Mouse (Mus musculus) thymus, adult 2 months (tissue): ENCODE results near the gene Aldh1l1. TPM values are rescaled to one million over a fixed set of nuclear protein-coding genes. Genes with fewer than 3 reads are reported as not detected.

ENCODE experiments used
- DNase-seq: peaks from one replicate; pipeline ENCODE4 v3.0.0; 2021
- H3K27ac ChIP-seq: fragments of 200-500 bp; 2 replicates; pipeline ENCODE4 v1.5.1; 2012; ENCODE audit warnings: low read length, control low read depth; ENCODE audit not compliant: control insufficient read depth, insufficient read depth
- H3K27me3 ChIP-seq: fragments of 200-500 bp; 2 replicates; pipeline ENCODE4 v1.6.1; 2012; ENCODE audit warnings: mild to moderate bottlenecking, low read length, moderate library complexity, mixed read lengths; ENCODE audit not compliant: control insufficient read depth, insufficient read depth
- H3K36me3 ChIP-seq: fragments of 200-500 bp; 2 replicates; pipeline ENCODE4 v1.6.1; 2012; ENCODE audit warnings: mild to moderate bottlenecking, low read length, moderate library complexity; ENCODE audit not compliant: control insufficient read depth, insufficient read depth
- H3K4me1 ChIP-seq: fragments of 200-500 bp; replicated peaks from 2 replicates; pipeline ENCODE4 v1.6.1; 2012; ENCODE audit warnings: low read length; ENCODE audit not compliant: control insufficient read depth, insufficient read depth
- H3K4me3 ChIP-seq: fragments of 200-500 bp; 2 replicates; pipeline ENCODE4 v1.5.1; 2012; ENCODE audit warnings: mild to moderate bottlenecking, low read length, control low read depth, moderate library complexity; ENCODE audit not compliant: control insufficient read depth, insufficient read depth
- CTCF ChIP-seq: fragments of 200-500 bp; IDR thresholded peaks from 2 replicates; pipeline ENCODE4 v1.5.1; 2012; ENCODE audit warnings: mild to moderate bottlenecking, control low read depth, low read length, moderate library complexity, borderline replicate concordance; ENCODE audit not compliant: control insufficient read depth, poor library complexity, insufficient read depth; ENCODE audit errors: extremely low read depth
- POLR2A ChIP-seq: fragments of 200-500 bp; IDR thresholded peaks from 2 replicates; pipeline ENCODE4 v1.6.1; 2012; ENCODE audit warnings: mild to moderate bottlenecking, low read length, control low read depth, moderate library complexity; ENCODE audit not compliant: control insufficient read depth, poor library complexity, insufficient read depth; ENCODE audit errors: extremely low read depth
- WGBS: fragments of 180-500 bp; shearing (Covaris S2); methylation state at CpG from one replicate; pipeline ENCODE4 v1.1.7; 2018; 5-methylcytosine and 5-hydroxymethylcytosine counted together
- polyA plus RNA-seq: library from polyadenylated mRNA; depleted of rRNA; stranded (reverse); fragments of >200 nt; gene quantifications from 2 replicates; pipeline ENCODE4 v1.2.3, GENCODE M21; 2012

The Aldh1l1 gene
- polyA plus RNA-seq, 1 experiment: 14.8 TPM

DNA sequence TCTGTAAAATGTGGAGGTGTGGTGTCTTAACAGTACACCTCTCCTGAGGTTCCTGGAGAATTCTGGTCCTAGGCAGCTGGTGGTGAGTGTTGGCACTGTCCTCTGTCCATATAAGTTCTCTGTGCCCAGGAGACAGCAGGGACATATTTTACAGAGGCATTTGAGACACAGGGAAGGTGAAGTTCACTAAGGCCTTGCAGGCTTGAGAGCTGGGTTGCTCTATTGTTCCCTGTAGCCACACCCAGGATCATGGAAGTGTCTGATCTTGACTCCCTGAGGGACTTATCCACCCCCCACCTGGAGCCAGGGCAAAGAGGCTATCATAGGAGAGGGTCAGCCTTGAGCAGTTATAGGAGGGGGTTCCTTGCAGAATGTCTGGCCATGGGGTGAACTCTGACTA is 65.0 kb downstream of the Aldh1l1 start:
- Histone ChIP-seq H3K4me3 (no peak overlapping the region), H3K27me3 (no peaks in the 10 kb centered on the region), H3K4me1 (peaks cover 26% of the 10 kb centered on the region), H3K27ac (no peak overlapping the region), H3K36me3 (no peaks in the 10 kb centered on the region)
- no peak for DNase-seq
- TF ChIP-seq POLR2A: no peak
- TF ChIP-seq CTCF: no peak

DNA sequence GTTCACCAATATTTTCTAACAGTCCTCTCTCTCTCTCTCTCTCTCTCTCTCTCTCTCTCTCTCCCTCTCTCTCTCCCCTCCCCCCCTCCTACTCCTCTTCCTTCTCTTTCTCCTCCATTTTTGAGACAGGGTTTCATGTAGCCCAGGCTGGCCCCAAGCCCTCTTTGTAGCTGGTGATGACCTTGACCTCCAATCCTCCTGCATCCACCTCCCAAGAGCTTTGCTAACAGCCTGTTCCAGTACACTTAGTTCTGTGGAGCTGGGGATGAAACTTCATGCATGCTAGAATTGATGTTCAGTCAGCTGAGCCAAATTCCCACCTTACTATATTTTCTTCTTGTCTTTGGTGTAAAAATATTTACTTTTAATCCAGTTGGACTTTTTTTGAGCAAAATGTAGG is 67.0 kb downstream of the Aldh1l1 start:
- Histone ChIP-seq H3K27ac (no peak overlapping the region), H3K4me1 (peaks cover 18% of the 10 kb centered on the region), H3K27me3 (no peaks in the 10 kb centered on the region), H3K36me3 (no peaks in the 10 kb centered on the region), H3K4me3 (no peak overlapping the region)
- no peak for DNase-seq
- TF ChIP-seq POLR2A: no peak
- no peak for TF ChIP-seq CTCF

DNA sequence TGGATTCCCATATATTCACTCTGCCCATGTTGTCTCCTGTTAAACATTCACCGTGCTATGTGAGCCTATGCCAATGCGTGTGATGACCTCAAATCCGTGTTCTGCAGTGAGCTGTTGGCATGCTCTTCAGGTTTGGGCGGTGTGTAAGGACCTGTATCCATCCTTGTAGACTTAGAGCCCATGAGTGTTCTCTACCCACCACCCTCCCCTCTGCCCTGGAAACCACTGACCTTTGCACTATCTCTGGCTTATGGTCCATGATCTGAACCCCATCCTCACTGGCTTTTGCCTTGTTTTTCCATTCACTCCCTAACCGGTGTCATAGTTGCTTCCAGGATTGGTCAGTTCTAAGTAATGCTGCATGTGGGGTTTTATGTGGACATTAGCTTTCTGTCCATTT is 67.5 kb downstream of the Aldh1l1 start:
- Histone ChIP-seq H3K27me3 (no peaks in the 10 kb centered on the region), H3K4me3 (no peak overlapping the region), H3K36me3 (no peaks in the 10 kb centered on the region), H3K27ac (no peak overlapping the region), H3K4me1 (peaks cover 15% of the 10 kb centered on the region)
- DNase-seq: no peak
- 97% methylated on average over 5 of the region's 5 CpGs for WGBS
- TF ChIP-seq POLR2A: no peak
- TF ChIP-seq CTCF: no peak

DNA sequence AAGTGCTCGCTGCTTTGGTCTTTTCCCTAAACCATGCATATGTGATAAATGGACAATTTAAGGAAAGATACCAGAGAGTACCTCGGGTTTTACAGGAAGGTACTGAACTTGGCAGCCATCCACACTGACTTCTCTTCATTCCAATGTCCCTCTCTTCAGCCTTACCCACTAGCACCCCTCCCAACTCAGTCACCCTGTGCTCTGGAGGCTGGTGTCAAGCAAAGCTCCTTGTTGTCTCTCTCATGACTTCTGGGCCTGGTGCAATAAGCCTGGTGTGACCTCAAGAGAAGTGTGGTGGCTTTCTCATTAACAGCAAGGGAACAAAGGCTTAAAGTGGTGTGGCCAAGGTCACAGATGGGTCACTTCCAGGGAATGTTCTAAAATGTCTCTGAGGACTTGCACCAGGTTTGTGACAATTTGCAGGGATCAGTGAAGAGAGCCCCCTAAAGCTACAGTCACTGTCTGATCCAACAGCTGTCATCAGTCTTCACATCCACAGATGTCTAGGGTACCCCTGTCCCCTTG is 70.4 kb downstream of the Aldh1l1 start:
- Histone ChIP-seq H3K4me3 (no peak overlapping the region), H3K36me3 (no peaks in the 10 kb centered on the region), H3K27me3 (no peaks in the 10 kb centered on the region), H3K27ac (no peak overlapping the region), H3K4me1 (no peaks in the 10 kb centered on the region)
- 67% methylated on average over 2 of the region's 2 CpGs for WGBS
- no peak for TF ChIP-seq CTCF
- TF ChIP-seq POLR2A: no peak
- DNase-seq: no peak

DNA sequence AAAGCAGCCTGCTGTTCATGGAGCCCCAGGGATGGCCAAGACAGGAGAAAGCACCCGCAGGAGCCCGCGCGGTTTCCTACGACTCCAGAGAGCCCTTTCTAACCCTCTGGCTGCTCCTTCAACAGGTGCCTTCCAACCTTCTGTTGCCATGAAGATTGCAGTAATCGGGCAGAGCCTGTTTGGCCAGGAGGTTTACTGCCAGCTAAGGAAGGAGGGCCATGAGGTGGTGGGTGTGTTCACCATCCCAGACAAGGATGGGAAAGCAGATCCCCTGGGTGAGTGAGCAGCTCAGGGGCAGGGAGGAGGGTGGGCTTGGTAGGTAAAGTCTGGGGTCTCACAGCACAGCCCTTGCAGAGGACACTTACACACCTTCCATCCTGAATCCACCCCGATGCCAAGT is 70.8 kb downstream of the Aldh1l1 start:
- 96% methylated on average over 7 of the region's 7 CpGs for WGBS
- H3K27me3 ChIP-seq: no peaks in the 10 kb centered on the region
- TF ChIP-seq CTCF (no peak), POLR2A (no peak)
- H3K36me3 ChIP-seq: no peaks in the 10 kb centered on the region
- no peak for DNase-seq
- no peak overlapping the region for H3K27ac ChIP-seq
- no peak overlapping the region for H3K4me3 ChIP-seq
- no peaks in the 10 kb centered on the region for H3K4me1 ChIP-seq

DNA sequence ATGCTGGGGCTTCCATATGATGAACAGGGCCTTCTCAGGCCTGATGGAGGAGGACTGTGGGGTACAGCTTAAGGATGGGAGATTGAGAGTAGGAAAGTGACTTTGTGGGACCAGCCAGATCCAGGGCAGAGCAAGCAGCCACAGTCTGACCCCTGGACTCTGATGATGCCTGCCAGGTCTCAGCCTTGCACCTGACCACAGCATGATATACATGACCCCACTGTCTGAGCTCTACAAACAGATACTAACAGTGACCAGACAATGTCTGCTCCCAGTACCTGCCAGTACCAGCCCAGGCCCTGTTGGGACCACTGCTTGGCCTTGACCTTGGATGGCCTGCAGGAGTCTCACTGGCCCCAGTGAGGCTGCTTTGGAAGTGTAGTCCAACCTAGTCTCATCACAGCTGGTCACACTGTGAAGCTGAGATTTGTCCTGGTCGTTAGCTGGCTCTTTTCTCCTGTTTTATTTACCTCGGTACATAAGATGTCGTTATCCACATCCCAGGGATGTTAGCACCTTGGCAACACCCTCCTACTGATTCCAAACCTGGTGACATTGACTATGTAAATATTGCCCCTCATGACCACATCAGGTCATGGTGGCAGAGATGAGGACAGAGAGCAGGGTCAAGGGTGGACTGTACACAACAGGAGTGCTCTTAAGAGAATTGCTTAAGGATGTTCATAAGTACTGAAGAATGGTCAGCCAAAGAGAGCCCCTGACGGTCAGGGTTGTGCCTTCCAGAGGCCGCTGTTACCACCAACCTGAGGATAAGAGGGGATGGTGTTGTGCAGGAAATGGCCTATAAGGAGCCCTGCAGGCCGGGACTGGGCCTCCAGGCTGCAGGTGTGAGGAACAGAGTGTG is 71.8 kb downstream of the Aldh1l1 start:
- Histone ChIP-seq H3K27ac (no peak overlapping the region), H3K27me3 (no peaks in the 10 kb centered on the region), H3K4me1 (no peaks in the 10 kb centered on the region), H3K36me3 (no peaks in the 10 kb centered on the region), H3K4me3 (no peak overlapping the region)
- DNase-seq: no peak
- 90% methylated on average over 6 of the region's 6 CpGs for WGBS
- no peak for TF ChIP-seq CTCF
- no peak for TF ChIP-seq POLR2A
